Mouse (Mus musculus): ENCODE results near the gene B3gat1. TPM values are rescaled to one million over a fixed set of nuclear protein-coding genes. Genes with fewer than 3 reads are reported as not detected.
A peak's percentile ranks its signal among the peaks of the same experiment; 100 is the strongest.

B3gat1 gene
- polyA plus RNA-seq, 1 experiment: 0.04 TPM

- Histone ChIP-seq H3K4me3 (ENCODE audit: control insufficient read depth, low read depth, low read length) (no peak overlapping the region), H3K4me1 (ENCODE audit: control insufficient read depth, insufficient read depth, low read length) (peaks cover 4% of the 10 kb centered on the region), H3K27ac (ENCODE audit: control insufficient read depth, insufficient read depth, low read depth, low read length) (no peak overlapping the region), H3K27me3 (ENCODE audit: control insufficient read depth, insufficient read depth, low read length) (no peaks in the 10 kb centered on the region), H3K36me3 (ENCODE audit: control insufficient read depth, insufficient read depth, low read length) (no peaks in the 10 kb centered on the region)
- TF ChIP-seq CTCF (IDR thresholded peaks at IDR 0.05; ENCODE audit: control insufficient read depth, insufficient read depth, insufficient replicate concordance, low read depth, low read length) (no peak), POLR2A (IDR thresholded peaks at IDR 0.05; ENCODE audit: control insufficient read depth, low read depth, low read length) (no peak)
These were observed 70.8 kb downstream of the B3gat1 start for GRCm38 (mm10) chr9:26804321-26804720.

- H3K4me1 ChIP-seq (ENCODE audit: control insufficient read depth, insufficient read depth, low read length): peaks cover 4% of the 10 kb centered on the region
- TF ChIP-seq POLR2A (IDR thresholded peaks at IDR 0.05; ENCODE audit: control insufficient read depth, low read depth, low read length) (no peak), CTCF (IDR thresholded peaks at IDR 0.05; ENCODE audit: control insufficient read depth, insufficient read depth, insufficient replicate concordance, low read depth, low read length) (peak; percentile 15; the same call in 1 of the 2 replicates)
- peak within 1 kb of the TSS; percentile 14; the same call in 1 of the 2 replicates for H3K27ac ChIP-seq (ENCODE audit: control insufficient read depth, insufficient read depth, low read depth, low read length)
- H3K4me3 ChIP-seq (ENCODE audit: control insufficient read depth, low read depth, low read length): peak within 1 kb of the TSS; percentile 81
- no peaks in the 10 kb centered on the region for H3K36me3 ChIP-seq (ENCODE audit: control insufficient read depth, insufficient read depth, low read length)
- no peaks in the 10 kb centered on the region for H3K27me3 ChIP-seq (ENCODE audit: control insufficient read depth, insufficient read depth, low read length)
These were observed 72.6 kb downstream of the B3gat1 start, which contains the start of gene Glb1l2 for GRCm38 (mm10) chr9:26805935-26806666. Glb1l2 (minus strand) TSS chr9:26806468.

GRCm38 (mm10) chr9:26808735-26809134 is 75.2 kb downstream of the B3gat1 start:
- H3K27me3 ChIP-seq (ENCODE audit: control insufficient read depth, insufficient read depth, low read length): no peaks in the 10 kb centered on the region
- H3K27ac ChIP-seq (ENCODE audit: control insufficient read depth, insufficient read depth, low read depth, low read length): no peak overlapping the region
- no peak overlapping the region for H3K4me3 ChIP-seq (ENCODE audit: control insufficient read depth, low read depth, low read length)
- H3K36me3 ChIP-seq (ENCODE audit: control insufficient read depth, insufficient read depth, low read length): no peaks in the 10 kb centered on the region
- peaks cover 4% of the 10 kb centered on the region for H3K4me1 ChIP-seq (ENCODE audit: control insufficient read depth, insufficient read depth, low read length)
- TF ChIP-seq POLR2A (IDR thresholded peaks at IDR 0.05; ENCODE audit: control insufficient read depth, low read depth, low read length) (no peak), CTCF (IDR thresholded peaks at IDR 0.05; ENCODE audit: control insufficient read depth, insufficient read depth, insufficient replicate concordance, low read depth, low read length) (no peak)

Other genes starting within 250 kb of the B3gat1 start
- gene Glb1l2, start 72.7 kb downstream of the B3gat1 start, polyA plus RNA-seq (2012; rRNA removed): 7.3 and 20.5 TPM in 2 replicates
- gene Glb1l3, start 127.2 kb downstream of the B3gat1 start, polyA plus RNA-seq (2012; rRNA removed): 75.8 and 107 TPM in 2 replicates
- gene Gm1110, start 189.4 kb downstream of the B3gat1 start, polyA plus RNA-seq (2012; rRNA removed): 0.16 TPM in 1 of 2 replicates, not detected in the other

Measured in testis, adult 2 months (tissue).